Mouse (Mus musculus) G1E (cell line): ENCODE results near the gene Cobl.

ENCODE experiments used
- CTCF ChIP-seq: IDR thresholded peaks from 2 replicates; pipeline ENCODE4 v1.5.1; 2012; ENCODE audit warnings: low read depth, low read length, inconsistent platforms, mixed read lengths
- TAL1 ChIP-seq: conservative IDR thresholded peaks from 2 replicates; pipeline ENCODE4 v1.6.1; 2012; ENCODE audit warnings: low read depth, low read length, inconsistent platforms, mixed read lengths

DNA sequence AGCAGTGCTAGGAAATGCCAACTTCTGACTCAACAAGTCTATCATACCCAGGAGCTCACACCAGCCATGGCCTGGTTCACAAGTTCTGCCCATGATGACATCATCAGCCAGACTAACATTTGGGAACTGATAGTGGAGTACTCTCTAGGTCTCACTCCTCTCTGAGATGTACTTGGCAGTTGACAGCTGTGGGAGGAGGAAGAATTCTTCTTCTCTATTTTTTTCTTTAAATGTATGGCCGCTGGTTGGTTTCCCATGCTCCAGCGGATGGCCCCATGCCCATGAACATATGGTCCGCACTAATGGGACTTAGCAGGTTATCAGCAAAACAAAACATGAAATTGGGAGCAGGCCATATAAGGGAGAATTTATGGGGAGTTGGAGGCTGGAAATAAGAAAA, 145.4 kb downstream of the Cobl start:
- TF ChIP-seq CTCF (no peak), TAL1 (no peak)
